Mouse (Mus musculus): Measurements from ENCODE around the gene Rtf2. TPM values are rescaled to one million over a fixed set of nuclear protein-coding genes. Genes with fewer than 3 reads are reported as not detected.

Rtf2 gene
- 91.4 and 101 TPM in 2 replicates for polyA plus RNA-seq (2012; ENCODE audit: insufficient read depth, insufficient read length, missing spikeins)

GRCm38 (mm10) chr2:172439843-172440639 lies at the start of gene Rtf2:
Gene Rtf2, plus strand, starts transcription at chr2:172440556.
- Histone ChIP-seq H3K4me1 (ENCODE audit: control insufficient read depth, insufficient read depth, insufficient read length, low read length) (peaks cover 12% of the 10 kb centered on the region; the same call in 1 of the 2 replicates), H3K4me3 (ENCODE audit: insufficient read depth, low read depth, low read length) (peak within 1 kb of the TSS; percentile 93), H3K27ac (replicated peaks; ENCODE audit: low read depth, low read length) (peak within 1 kb of the TSS; percentile 77)

GRCm38 (mm10) chr2:172392041-172392521 lies 48.3 kb upstream of the Rtf2 start:
- H3K27ac ChIP-seq (replicated peaks; ENCODE audit: low read depth, low read length), result 0 out of 2 replicates have a peak overlapping the region, but pooled peaks have one; percentile 33
- H3K4me1 ChIP-seq (ENCODE audit: control insufficient read depth, insufficient read depth, insufficient read length, low read length), result no peaks in the 10 kb centered on the region
- no peak overlapping the region for H3K4me3 ChIP-seq (ENCODE audit: insufficient read depth, low read depth, low read length)

- Histone ChIP-seq H3K4me3 (ENCODE audit: insufficient read depth, low read depth, low read length) (peak within 1 kb of the TSS; percentile 46), H3K4me1 (ENCODE audit: control insufficient read depth, insufficient read depth, insufficient read length, low read length) (no peaks in the 10 kb centered on the region), H3K27ac (replicated peaks; ENCODE audit: low read depth, low read length) (peak within 1 kb of the TSS; percentile 68)
These were observed 46.8 kb upstream of the Rtf2 start, which contains the start of gene Cass4 for GRCm38 (mm10) chr2:172393391-172394051. Gene Cass4, plus strand, starts transcription at chr2:172393794.

DNA sequence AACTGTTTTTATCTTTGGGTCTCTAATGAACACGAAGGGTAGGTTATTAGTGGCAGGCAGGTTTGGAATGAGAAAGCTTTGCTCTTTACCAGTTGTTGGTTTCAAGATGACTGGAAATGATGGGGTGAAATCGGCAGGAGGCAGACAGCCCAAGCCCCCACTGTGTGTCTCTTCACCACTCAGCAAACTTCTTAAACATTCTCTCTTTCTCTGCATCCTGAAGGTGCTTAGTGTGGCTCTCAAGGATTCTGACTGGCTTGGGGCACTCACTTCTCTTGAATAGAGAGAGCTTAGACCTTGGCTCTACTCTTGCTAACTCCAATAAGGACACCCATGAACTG lies 46.3 kb upstream of the Rtf2 start:
- Histone ChIP-seq H3K4me1 (ENCODE audit: control insufficient read depth, insufficient read depth, insufficient read length, low read length) (no peaks in the 10 kb centered on the region), H3K27ac (replicated peaks; ENCODE audit: low read depth, low read length) (peak overlapping the region; percentile 68; the same call in 1 of the 2 replicates), H3K4me3 (ENCODE audit: insufficient read depth, low read depth, low read length) (peak overlapping the region; percentile 46)

DNA sequence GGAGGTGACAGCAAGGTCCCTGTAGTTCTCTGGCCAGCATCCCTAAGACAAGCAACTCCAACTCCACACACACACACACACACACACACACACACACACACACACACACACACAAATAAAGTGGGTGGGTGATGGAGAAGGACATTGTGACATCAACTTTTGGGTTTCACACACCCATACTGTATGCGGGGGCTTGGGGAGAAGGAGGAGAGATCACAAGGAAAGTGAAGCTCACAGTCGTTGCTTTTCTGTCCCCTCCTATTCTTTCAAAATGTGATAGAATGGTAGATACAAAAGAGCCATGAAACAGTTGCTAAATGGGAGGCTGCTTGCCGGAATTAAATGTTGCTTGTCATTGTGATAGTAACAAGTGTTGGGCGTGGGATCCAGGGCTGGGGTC lies 45.7 kb upstream of the Rtf2 start:
- H3K4me3 ChIP-seq (ENCODE audit: insufficient read depth, low read depth, low read length), result peak overlapping the region; percentile 46; the same call in 1 of the 2 replicates
- 0 out of 2 replicates have a peak, but pooled peaks cover 1% of the 10 kb centered on the region for H3K4me1 ChIP-seq (ENCODE audit: control insufficient read depth, insufficient read depth, insufficient read length, low read length)
- peak overlapping the region; percentile 39 for H3K27ac ChIP-seq (replicated peaks; ENCODE audit: low read depth, low read length)

DNA sequence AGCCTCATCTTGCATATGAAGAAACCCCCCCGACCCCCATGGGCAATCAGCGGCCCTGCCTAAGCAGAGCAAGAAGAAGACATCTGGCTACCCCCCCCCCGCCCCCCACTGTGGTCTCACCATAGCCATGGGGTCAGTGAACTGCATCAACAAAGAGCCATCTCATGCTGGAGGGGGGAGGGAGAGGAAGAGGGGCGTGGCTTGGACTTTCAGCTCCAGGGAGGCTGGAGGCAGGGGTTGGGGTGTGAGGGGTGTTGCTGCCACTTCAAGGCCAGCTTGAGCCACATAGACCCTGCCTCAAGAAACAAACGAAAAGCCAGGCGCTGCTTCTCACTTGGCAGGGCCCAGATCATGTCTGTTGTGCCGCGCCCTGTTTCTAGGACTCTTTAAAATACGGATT lies 44.4 kb upstream of the Rtf2 start:
- Histone ChIP-seq H3K27ac (replicated peaks; ENCODE audit: low read depth, low read length) (no peak overlapping the region), H3K4me3 (ENCODE audit: insufficient read depth, low read depth, low read length) (no peak overlapping the region), H3K4me1 (ENCODE audit: control insufficient read depth, insufficient read depth, insufficient read length, low read length) (peaks cover 5% of the 10 kb centered on the region; the same call in 1 of the 2 replicates)

DNA sequence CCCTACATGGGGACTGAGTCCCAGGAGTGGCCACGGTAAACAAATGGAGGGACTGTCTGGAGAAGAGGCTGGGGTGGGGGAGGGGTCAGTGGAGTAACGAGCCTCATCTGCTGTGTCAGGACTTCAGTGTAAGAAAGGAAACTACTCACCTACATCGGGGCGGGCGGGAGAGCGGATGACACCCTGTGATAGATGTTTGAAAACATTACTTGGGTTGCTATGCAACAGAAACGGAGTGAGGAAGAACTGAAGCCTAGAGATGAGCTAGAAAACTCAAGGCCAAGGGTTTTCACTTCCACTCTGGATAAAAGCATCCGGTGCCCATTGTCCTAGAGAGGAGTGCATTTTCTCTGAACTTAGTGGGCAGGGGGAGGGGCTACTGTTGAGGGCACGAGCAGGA lies 40.5 kb upstream of the Rtf2 start:
- Histone ChIP-seq H3K27ac (replicated peaks; ENCODE audit: low read depth, low read length) (peak overlapping the region; percentile 75), H3K4me1 (ENCODE audit: control insufficient read depth, insufficient read depth, insufficient read length, low read length) (peaks cover 5% of the 10 kb centered on the region; the same call in 1 of the 2 replicates), H3K4me3 (ENCODE audit: insufficient read depth, low read depth, low read length) (no peak overlapping the region)

DNA sequence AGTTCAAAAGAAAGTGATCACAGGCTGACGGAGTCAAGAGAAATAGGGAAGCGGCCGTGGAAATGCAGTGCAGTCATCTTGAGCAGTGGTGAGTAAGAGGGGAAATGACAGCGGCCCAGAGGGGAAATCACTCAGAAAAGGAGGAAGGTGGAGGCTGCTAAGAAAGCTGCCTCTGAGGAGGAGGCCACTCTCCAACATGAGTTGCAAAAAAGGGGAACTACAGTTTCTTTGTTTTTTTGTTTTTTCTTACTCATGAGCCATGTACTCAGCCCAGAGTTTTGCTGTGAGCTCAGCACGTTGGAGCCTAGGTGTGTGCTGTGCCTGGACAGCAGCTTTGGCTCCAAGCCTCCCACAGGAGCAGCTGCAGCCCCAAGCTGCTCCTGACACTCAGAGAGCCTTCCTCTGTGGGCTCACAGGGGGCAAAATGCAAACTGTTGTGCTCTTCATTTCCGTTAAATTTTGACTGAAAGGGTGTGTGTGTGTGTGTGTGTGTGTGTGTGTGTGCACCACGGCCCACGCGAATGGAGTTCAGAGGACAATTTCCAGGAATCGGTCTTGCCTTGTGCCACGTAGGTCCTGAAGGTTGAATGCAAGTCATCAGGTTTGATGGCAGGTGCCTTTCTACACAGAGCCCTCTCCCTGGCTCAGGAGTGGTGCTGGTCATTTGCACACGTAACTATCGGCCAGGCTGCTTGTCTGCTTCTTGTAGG lies 39.1 kb upstream of the Rtf2 start:
- peak overlapping the region; percentile 80 for H3K27ac ChIP-seq (replicated peaks; ENCODE audit: low read depth, low read length)
- no peak overlapping the region for H3K4me3 ChIP-seq (ENCODE audit: insufficient read depth, low read depth, low read length)
- peaks cover 5% of the 10 kb centered on the region; the same call in 1 of the 2 replicates for H3K4me1 ChIP-seq (ENCODE audit: control insufficient read depth, insufficient read depth, insufficient read length, low read length)

DNA sequence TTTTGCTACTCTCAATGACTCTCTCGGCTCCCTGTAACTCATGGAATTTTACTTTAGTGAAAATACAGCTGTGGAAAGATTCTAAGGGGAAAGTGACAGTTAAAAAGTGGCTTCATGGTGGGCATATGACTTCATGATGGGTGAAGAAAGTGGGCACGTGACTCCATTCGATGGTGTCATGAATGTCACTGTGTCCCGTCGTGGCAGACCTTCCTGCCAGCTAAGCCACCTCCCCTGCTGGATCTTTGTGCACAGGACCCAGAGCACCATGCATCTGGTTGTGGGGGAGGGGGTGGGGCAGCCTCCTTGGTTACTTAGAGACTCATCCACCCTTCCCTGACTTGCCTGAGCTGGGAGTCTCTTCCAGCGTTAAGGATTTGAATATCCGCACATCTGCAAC lies 36.1 kb upstream of the Rtf2 start:
- no peak overlapping the region for H3K27ac ChIP-seq (replicated peaks; ENCODE audit: low read depth, low read length)
- H3K4me3 ChIP-seq (ENCODE audit: insufficient read depth, low read depth, low read length), result no peak overlapping the region
- H3K4me1 ChIP-seq (ENCODE audit: control insufficient read depth, insufficient read depth, insufficient read length, low read length), result peaks cover 5% of the 10 kb centered on the region; the same call in 1 of the 2 replicates

DNA sequence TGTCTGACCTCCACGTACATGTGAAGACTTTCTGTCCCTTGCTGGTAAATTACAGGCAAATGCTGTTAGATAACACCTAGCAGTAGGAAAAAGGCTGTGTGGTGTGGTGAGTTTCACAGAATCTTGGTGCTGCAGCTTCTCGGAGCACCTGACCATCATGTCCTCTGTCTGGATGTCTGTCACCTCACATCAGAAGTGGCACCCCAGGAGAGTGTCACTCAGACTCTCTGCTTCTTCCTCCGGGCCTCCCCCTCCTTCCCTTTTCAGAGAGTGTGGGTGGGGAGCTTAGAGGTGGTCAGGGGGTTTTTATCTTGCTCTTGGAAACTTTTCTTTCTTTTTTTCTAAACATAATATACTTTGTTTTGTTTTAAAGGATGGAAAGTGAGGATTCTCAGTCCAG lies 35.3 kb upstream of the Rtf2 start:
- peaks cover 2% of the 10 kb centered on the region; the same call in 1 of the 2 replicates for H3K4me1 ChIP-seq (ENCODE audit: control insufficient read depth, insufficient read depth, insufficient read length, low read length)
- H3K4me3 ChIP-seq (ENCODE audit: insufficient read depth, low read depth, low read length), result no peak overlapping the region
- no peak overlapping the region for H3K27ac ChIP-seq (replicated peaks; ENCODE audit: low read depth, low read length)

- no peak overlapping the region for H3K4me3 ChIP-seq (ENCODE audit: insufficient read depth, low read depth, low read length)
- no peaks in the 10 kb centered on the region for H3K4me1 ChIP-seq (ENCODE audit: control insufficient read depth, insufficient read depth, insufficient read length, low read length)
- peak overlapping the region; percentile 27; the same call in 1 of the 2 replicates for H3K27ac ChIP-seq (replicated peaks; ENCODE audit: low read depth, low read length)
These were observed 34.2 kb upstream of the Rtf2 start for GRCm38 (mm10) chr2:172406173-172406572.

DNA sequence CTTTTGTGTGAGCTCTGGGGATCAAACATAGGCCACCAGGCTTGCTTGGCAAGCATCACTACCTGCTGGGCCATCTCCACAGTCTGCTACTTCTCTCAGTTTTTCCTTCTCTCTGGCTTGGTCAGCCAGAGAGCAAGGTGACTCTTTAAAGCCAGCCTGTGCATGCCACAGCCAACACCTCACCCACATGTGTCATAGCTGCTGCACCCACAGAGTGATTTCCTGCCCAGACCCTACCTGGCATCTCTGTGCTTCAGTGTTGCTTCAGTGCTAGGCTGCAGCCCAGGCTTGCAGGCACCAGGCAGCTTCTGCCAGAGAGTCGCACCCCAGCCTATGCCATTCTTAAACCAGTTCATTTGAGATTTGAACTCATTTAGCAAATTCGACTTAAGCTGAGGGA lies 32.9 kb upstream of the Rtf2 start:
- no peak overlapping the region for H3K4me3 ChIP-seq (ENCODE audit: insufficient read depth, low read depth, low read length)
- no peak overlapping the region for H3K27ac ChIP-seq (replicated peaks; ENCODE audit: low read depth, low read length)
- no peaks in the 10 kb centered on the region for H3K4me1 ChIP-seq (ENCODE audit: control insufficient read depth, insufficient read depth, insufficient read length, low read length)

- H3K4me3 ChIP-seq (ENCODE audit: insufficient read depth, low read depth, low read length), result no peak overlapping the region
- H3K27ac ChIP-seq (replicated peaks; ENCODE audit: low read depth, low read length), result no peak overlapping the region
- no peaks in the 10 kb centered on the region for H3K4me1 ChIP-seq (ENCODE audit: control insufficient read depth, insufficient read depth, insufficient read length, low read length)
These were observed 29.7 kb upstream of the Rtf2 start for GRCm38 (mm10) chr2:172410686-172411085.

- Histone ChIP-seq H3K4me3 (ENCODE audit: insufficient read depth, low read depth, low read length) (no peak overlapping the region), H3K27ac (replicated peaks; ENCODE audit: low read depth, low read length) (no peak overlapping the region), H3K4me1 (ENCODE audit: control insufficient read depth, insufficient read depth, insufficient read length, low read length) (no peaks in the 10 kb centered on the region)
These were observed 29.3 kb upstream of the Rtf2 start for GRCm38 (mm10) chr2:172411091-172411490.

DNA sequence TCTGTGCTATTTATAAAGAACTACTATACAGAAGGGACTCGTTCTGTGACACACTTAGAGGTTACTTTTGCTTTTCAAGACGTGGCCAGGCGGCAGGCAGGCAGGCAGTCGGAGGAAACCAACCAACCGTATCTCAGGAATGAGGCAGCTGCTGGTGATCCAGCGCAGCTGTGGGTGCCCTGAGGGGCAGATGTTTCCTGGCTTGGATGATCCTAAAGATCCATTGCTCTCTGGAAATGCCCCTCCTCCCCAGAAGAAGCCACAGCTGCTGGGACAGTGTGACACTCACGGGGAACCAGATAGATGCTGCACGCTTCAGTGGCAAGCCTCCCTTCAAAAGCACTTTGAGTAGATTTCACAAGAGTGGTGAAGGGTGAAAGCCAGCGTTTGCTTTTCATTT lies 27.9 kb upstream of the Rtf2 start:
- Histone ChIP-seq H3K4me1 (ENCODE audit: control insufficient read depth, insufficient read depth, insufficient read length, low read length) (no peaks in the 10 kb centered on the region), H3K27ac (replicated peaks; ENCODE audit: low read depth, low read length) (no peak overlapping the region), H3K4me3 (ENCODE audit: insufficient read depth, low read depth, low read length) (no peak overlapping the region)
